Mouse (Mus musculus) brain, embryonic 14.5 days (tissue): ENCODE results near the gene Ebf1.

Source experiments
- CTCF ChIP-seq: fragments of 200-500 bp; IDR thresholded peaks from 2 replicates; pipeline ENCODE4 v1.5.1; 2012; ENCODE audit warnings: inconsistent platforms, mild to moderate bottlenecking, moderate library complexity, borderline replicate concordance; ENCODE audit not compliant: insufficient read depth, insufficient read length; ENCODE audit errors: extremely low read depth
- POLR2A ChIP-seq: fragments of 200-500 bp; IDR thresholded peaks from 2 replicates; pipeline ENCODE4 v1.6.1; 2012; ENCODE audit warnings: mild to moderate bottlenecking, inconsistent platforms, borderline replicate concordance; ENCODE audit not compliant: poor library complexity, insufficient read depth, insufficient read length, severe bottlenecking; ENCODE audit errors: extremely low read depth

DNA sequence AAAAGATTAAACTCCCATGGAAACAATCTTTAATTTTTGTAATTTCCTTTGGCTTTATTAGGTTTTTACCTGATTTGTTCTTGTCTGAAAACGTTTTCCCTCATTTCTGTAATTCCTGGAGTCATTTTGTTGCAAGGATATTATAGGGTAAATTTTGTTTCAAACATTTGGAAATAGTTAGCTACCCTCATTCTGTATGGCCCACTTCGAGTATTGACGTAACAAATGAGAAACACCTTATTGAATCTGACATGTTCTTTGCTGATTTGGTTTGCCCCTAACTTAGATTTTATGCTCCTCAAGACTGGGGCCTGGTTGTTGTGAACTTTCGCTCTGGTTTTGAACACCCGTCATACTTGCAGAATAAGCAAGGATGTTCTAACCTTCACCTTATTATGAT lies 120.9 kb downstream of the Ebf1 start:
- TF ChIP-seq CTCF = no peak
- TF ChIP-seq POLR2A = no peak
